Mouse (Mus musculus) hematopoietic stem cell, adult 5-6 weeks (primary cell): ENCODE data around the gene Vmn1r121. TPM values are rescaled to one million over a fixed set of nuclear protein-coding genes. Genes with fewer than 3 reads are reported as not detected.
"Not testable (repeated sequence)": the region's sequence is repeated elsewhere in the genome, so short reads cannot be mapped to it uniquely, and the experiment has no call there.

Source experiments
- ATAC-seq, 2 experiments: fragments of 125-278 bp in 1 of 2; replicated peaks in 1 of 2; 2 replicates each; pipeline ENCODE4 v1.8.0; 2016 to 2017; ENCODE audit warnings: inconsistent platforms in 2 of 2, mild to moderate bottlenecking in 2 of 2, moderate number of reproducible peaks in 2 of 2, low read depth in 1 of 2, moderate TSS enrichment in 1 of 2; ENCODE audit not compliant: low FRiP score in 2 of 2, poor library complexity in 2 of 2, severe bottlenecking in 2 of 2, insufficient read depth in 1 of 2, low TSS enrichment in 1 of 2
- total RNA-seq: library from RNA; stranded (forward); fragments of 172-1452, 232-1000 nt; gene quantifications from 2 replicates; pipeline ENCODE4 v1.2.3, GENCODE M21; 2017

Vmn1r121 gene
- total RNA-seq, result not detected in 2 replicates

DNA sequence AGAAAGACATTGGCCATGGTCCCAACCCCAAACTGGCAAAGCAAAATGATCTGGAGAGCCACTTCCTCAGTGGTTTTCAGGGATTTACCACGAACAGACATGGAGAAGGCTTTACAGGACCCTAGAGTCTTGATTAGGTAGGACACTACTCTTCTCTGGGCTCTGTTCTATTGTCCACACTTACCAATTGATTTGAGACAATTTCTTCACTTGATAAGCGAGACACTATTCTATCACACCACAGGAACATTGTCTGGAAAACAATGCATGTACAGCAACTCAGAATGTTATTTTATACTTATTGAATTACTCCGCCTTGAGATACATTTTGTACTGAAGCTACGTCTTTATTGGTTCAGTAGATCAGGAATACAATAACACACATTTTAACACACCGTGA is at the start of gene Vmn1r121:
Gene Vmn1r121, minus strand, starts transcription at position 101 of the 400 bp plus-strand sequence.
- not testable (repeated sequence) for ATAC-seq

DNA sequence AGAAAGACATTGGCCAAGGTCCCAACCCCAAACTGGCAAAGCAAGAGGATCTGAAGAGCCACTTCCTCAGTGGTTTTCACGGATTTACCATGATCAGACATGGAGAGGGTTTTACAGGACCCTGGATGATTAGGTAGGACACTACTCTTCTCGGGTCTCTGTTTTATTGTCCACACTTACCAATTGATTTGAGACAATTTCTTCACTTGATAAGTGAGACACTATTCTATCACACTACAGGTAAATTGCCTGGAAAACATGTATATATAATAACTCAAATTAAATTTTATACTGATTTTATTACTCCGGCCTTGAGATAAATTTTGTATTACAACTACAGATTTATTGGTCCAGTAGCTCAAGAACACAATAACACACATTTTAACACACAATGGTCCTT is 35.7 kb upstream of the Vmn1r121 start, which contains the start of gene Vmn1r122:
Gene Vmn1r122, minus strand, starts transcription at position 101 of the 400 bp plus-strand sequence.
- not testable (repeated sequence) for ATAC-seq

GRCm38 (mm10) chr7:21053684-21054083 is 44.6 kb downstream of the Vmn1r121 start, which contains the start of gene Vmn1r120:
Vmn1r120 (minus strand) TSS chr7:21053784.
- not testable (repeated sequence) for ATAC-seq

Other genes starting within 250 kb of the Vmn1r121 start
- gene Vmn1r116, start 226.3 kb downstream of the Vmn1r121 start, total RNA-seq, result not detected in 2 replicates
- gene Vmn1r117, start 214.4 kb downstream of the Vmn1r121 start, total RNA-seq, result not detected in 2 replicates
- gene Vmn1r118, start 186.2 kb downstream of the Vmn1r121 start, total RNA-seq, result not detected in 2 replicates
- not detected in 2 replicates for gene Vmn1r119, start 86.1 kb downstream of the Vmn1r121 start, total RNA-seq
- not detected in 2 replicates for gene Vmn1r120, start 44.7 kb downstream of the Vmn1r121 start, total RNA-seq
- not detected in 2 replicates for gene Vmn1r122, start 35.6 kb upstream of the Vmn1r121 start, total RNA-seq
- gene Vmn1r123, start 63.7 kb upstream of the Vmn1r121 start, total RNA-seq, result not detected in 2 replicates
- gene Gm5157, start 91.9 kb upstream of the Vmn1r121 start, total RNA-seq, result not detected in 2 replicates
- gene Vmn1r124, start 162.1 kb upstream of the Vmn1r121 start, total RNA-seq, result not detected in 2 replicates
- not detected in 2 replicates for gene Vmn1r125, start 173.7 kb upstream of the Vmn1r121 start, total RNA-seq
- gene Vmn1r126, start 203.0 kb upstream of the Vmn1r121 start, total RNA-seq, result not detected in 2 replicates
- not detected in 2 replicates for gene Vmn1r127, start 221.3 kb upstream of the Vmn1r121 start, total RNA-seq